Mouse (Mus musculus) intestine, embryonic 15.5 days (tissue): ENCODE measurements around the gene Camsap3. TPM values are rescaled to one million over a fixed set of nuclear protein-coding genes. Genes with fewer than 3 reads are reported as not detected.
"Not testable (repeated sequence)": the region's sequence is repeated elsewhere in the genome, so short reads cannot be mapped to it uniquely, and the experiment has no call there.

Experiments
- ATAC-seq: fragments of 200-750 bp; cut with Nextera tagmentation; 2 replicates; pipeline ENCODE4 v1.8.0; 2017; ENCODE audit warnings: moderate TSS enrichment, moderate library complexity
- H3K27ac ChIP-seq: fragments of 300-500 bp; sonication (generic); 2 replicates; pipeline ENCODE4 v1.5.1; 2015; ENCODE audit warnings: mild to moderate bottlenecking, inconsistent platforms
- H3K27me3 ChIP-seq: fragments of 300-500 bp; sonication (generic); replicated peaks from 2 replicates; pipeline ENCODE4 v1.6.1; 2015; ENCODE audit warnings: inconsistent platforms
- H3K36me3 ChIP-seq: fragments of 300-500 bp; sonication (generic); 2 replicates; pipeline ENCODE4 v1.6.1; 2015; ENCODE audit warnings: inconsistent platforms
- H3K4me1 ChIP-seq: fragments of 300-500 bp; sonication (generic); replicated peaks from 2 replicates; pipeline ENCODE4 v1.6.1; 2015; ENCODE audit warnings: inconsistent platforms
- H3K4me2 ChIP-seq: fragments of 300-500 bp; sonication (generic); replicated peaks from 2 replicates; pipeline ENCODE4 v1.6.1; 2015; ENCODE audit warnings: mild to moderate bottlenecking, inconsistent platforms
- H3K4me3 ChIP-seq: fragments of 300-500 bp; sonication (generic); replicated peaks from 2 replicates; pipeline ENCODE4 v1.5.1; 2015; ENCODE audit warnings: inconsistent platforms
- H3K9ac ChIP-seq: fragments of 300-500 bp; sonication (generic); 2 replicates; pipeline ENCODE4 v1.6.1; 2015; ENCODE audit warnings: inconsistent platforms
- H3K9me3 ChIP-seq: fragments of 300-500 bp; sonication (generic); 2 replicates; pipeline ENCODE4 v1.6.1; 2016; ENCODE audit warnings: inconsistent platforms
- WGBS: fragments of 180-500 bp; shearing (Covaris S2); methylation state at CpG from one replicate; pipeline ENCODE4 v1.1.7; 2015; 5-methylcytosine and 5-hydroxymethylcytosine counted together
- polyA plus RNA-seq: library from polyadenylated mRNA; unstranded; fragments of >200 nt; fragmentation: Nextera tagmentation; extraction: Ambion mirVana; gene quantifications from 2 replicates; pipeline ENCODE4 v1.2.1, GENCODE M21; 2015

Gene Camsap3
- polyA plus RNA-seq, 1 experiment from 2014 or later = 21.0 TPM

DNA sequence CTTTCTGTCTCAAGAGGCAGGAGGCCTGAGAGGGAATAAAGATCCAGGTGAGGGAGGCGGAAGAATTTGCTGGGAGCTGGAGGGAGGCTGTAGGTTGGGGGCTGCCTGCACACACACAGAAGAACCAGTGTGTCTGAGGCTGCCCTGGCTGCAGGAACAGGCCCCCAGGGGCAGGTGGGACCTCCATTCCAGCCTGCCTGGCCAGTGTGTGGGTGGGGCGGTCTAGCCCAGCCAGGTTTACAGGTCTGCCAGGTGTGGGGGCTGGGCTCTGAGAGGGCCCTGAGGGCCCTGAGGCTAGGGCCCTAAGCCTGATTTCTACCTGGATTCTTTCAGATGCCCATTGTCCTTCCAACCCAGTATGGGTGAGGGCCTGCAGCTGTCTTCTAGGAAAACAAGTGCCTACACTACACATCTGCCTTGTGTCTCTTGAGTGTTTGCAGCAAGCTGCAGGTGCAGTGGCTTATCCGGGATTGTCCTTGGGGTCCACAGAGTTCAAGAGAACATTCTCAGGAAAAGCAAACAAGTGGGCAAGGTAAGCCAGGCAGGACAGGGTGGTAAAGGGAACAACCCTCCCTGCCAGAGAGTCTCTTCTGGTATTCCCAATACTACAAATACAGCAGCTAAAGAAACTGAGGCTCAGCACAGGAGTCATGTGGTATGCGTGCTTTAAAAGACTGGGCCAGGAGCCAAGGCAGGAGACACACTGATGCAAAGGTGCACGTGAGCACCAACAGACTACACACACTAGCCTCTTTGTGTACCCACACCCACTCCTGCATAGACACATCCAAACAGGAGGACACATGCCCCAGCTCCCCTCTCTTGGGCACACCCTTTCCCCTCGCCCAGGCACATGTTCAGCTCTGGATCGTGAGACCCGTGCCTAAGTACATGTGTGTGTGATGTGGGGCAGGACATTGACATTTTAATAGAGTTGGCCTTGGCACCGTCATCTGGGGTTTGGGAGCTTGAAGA is 7.4 kb upstream of the Camsap3 start:
- Histone ChIP-seq H3K9ac (no peak overlapping the region), H3K4me2 (no peak overlapping the region), H3K27ac (peak overlapping the region; percentile 2), H3K4me3 (no peak overlapping the region), H3K4me1 (0 out of 2 replicates have a peak, but pooled peaks cover 4% of the 10 kb centered on the region), H3K27me3 (no peaks in the 10 kb centered on the region), H3K36me3 (no peaks in the 10 kb centered on the region), H3K9me3 (no peaks in the 10 kb centered on the region)
- ATAC-seq = peak; percentile 84
- WGBS = 64% methylated on average over 9 of the region's 9 CpGs

DNA sequence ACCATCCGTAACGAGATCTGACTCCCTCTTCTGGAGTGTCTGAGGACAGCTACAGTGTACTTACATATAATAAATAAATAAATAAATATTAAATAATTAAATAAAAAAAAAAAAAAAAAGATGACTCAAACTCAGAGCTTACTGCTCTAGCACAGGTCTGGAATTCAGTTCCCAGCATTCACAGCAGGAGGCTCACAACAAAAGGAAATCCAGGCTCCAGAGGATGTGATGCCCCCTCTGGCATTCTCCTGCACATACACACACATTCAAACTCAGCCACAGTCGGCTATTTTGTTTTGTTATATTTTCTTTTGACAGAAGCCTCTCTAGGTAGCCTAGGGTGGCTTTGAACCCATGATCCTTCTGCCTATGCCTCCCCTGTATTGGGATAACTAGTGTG is 5.1 kb upstream of the Camsap3 start:
- H3K4me3 ChIP-seq, H3K4me1 ChIP-seq, H3K9me3 ChIP-seq: not testable (repeated sequence)

DNA sequence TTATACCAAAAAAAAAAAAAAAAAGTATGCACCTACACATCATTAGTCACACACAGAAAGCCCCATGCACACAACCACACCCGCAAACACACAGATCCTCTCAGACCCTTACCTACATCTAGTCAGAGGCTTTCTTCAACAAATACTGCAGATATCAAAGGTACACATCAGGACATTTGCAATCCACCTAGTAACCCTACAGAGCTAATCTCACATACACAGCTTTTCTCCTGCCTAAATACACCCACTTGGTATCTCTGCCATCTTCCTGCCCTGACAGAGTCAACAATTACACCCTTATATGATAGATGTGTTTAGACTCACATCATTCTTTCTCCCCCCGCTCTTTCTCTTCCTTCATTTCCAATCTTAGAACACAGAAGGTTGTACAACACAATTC is 641 bp upstream of the Camsap3 start:
- Histone ChIP-seq H3K4me3 (no peak overlapping the region), H3K27me3 (no peaks in the 10 kb centered on the region), H3K4me1 (no peaks in the 10 kb centered on the region), H3K27ac (no peak overlapping the region), H3K9ac (no peak overlapping the region), H3K9me3 (no peaks in the 10 kb centered on the region), H3K36me3 (no peaks in the 10 kb centered on the region), H3K4me2 (no peak overlapping the region)
- no peak for ATAC-seq
- WGBS = 70% methylated on average over 2 of the region's 2 CpGs

More for the DNA sequence above, 5.1 kb upstream of the Camsap3 start:
- not testable (repeated sequence) for ATAC-seq, H3K27me3 ChIP-seq, H3K36me3 ChIP-seq, H3K9ac ChIP-seq, H3K27ac ChIP-seq, H3K4me2 ChIP-seq
- 94% methylated on average over 3 of the region's 3 CpGs for WGBS

DNA sequence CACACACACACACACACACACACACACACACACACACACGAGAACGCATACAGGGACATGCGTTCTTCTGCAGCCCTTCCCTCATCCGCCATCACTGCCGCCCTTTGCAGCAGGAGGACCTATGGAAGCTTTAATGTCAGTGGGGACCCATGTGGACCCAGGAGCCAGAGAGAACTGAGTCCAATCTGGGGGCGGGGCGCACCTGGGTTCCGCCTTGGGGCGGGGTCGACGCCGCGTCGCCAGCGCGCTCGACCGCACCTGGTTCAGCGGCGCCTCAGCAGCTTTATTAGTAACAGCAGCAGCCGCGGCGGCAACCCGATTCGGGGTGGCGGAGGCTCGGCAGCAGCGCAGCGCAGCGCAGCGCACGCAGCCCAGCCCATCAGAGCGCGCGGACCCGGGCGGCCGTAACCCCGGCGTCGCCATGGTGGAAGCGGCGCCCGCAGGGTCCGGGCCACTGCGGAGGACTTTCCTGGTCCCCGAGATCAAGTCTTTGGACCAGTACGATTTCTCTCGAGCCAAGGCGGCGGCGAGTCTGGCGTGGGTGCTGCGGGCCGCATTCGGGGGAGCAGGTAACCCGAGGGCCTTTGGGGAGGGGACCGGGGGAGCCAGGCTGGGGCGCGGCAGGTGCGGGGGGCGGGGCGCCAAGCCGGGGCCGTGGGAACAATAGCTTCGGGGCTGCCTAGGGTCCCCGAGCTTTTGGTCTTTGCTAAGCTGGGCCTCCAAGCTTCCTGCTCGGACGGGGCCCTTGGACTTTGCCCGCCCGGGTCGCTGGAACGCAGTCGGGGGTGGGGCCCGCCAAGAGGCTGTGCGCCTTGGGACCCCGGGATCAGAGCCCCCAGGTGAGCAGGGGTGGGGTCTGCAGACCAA is 531 bp downstream of the Camsap3 start:
- ATAC-seq = peak; percentile 90
- Histone ChIP-seq H3K4me3 (peak overlapping the region; percentile 68), H3K27me3 (no peaks in the 10 kb centered on the region), H3K4me2 (peak overlapping the region; percentile 86), H3K9ac (peak overlapping the region; percentile 76), H3K36me3 (no peaks in the 10 kb centered on the region), H3K4me1 (0 out of 2 replicates have a peak, but pooled peaks cover 2% of the 10 kb centered on the region), H3K27ac (peak overlapping the region; percentile 88), H3K9me3 (no peaks in the 10 kb centered on the region)
- under 1% methylated on average over 73 of the region's 77 CpGs for WGBS

DNA sequence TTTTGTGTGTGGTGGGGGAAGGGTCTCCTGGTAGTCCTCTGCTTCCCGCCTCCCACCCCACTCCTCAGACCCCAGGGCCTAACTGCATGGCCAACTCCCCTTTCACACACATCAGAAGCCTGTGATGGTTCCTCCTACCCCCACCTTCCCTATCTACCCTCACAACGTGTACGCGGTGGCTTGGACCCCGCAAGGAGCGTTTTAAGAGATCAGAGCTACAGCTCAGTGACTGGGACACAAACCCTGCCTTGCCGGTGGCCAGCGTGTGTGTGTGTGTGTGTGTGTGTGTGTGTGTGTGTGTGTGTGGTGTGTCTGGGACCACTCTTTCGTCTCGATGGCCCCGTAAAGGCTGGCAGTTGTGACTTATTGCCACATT is 1.2 kb downstream of the Camsap3 start:
- ATAC-seq = peak; percentile 68
- H3K4me1 ChIP-seq = 0 out of 2 replicates have a peak, but pooled peaks cover 5% of the 10 kb centered on the region
- H3K4me3 ChIP-seq = peak overlapping the region; percentile 68
- 8% methylated on average over 11 of the region's 11 CpGs for WGBS
- H3K4me2 ChIP-seq = peak overlapping the region; percentile 86
- peak overlapping the region; percentile 76 for H3K9ac ChIP-seq
- H3K27ac ChIP-seq = peak overlapping the region; percentile 88
- no peaks in the 10 kb centered on the region for H3K36me3 ChIP-seq
- no peaks in the 10 kb centered on the region for H3K27me3 ChIP-seq
- H3K9me3 ChIP-seq = no peaks in the 10 kb centered on the region

DNA sequence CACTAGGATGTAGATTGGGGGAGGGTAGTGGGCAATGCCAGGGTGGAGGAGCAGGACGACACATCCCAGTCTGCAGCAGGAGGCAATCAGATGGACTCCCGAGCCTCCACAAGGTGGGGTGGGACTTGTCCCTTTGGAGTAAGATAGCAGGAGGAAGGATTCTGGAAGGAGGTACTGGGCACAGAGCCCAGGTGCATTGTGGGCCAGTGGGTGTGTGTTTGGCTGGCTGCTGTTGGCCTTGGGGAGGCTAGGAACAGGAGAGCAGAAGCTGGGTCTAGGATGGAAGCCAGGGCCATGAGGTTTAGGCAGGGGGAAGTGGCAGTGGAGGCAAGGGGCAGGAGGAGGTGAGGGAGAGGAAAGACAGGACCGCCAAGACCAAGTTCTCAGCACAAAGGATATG is 6.4 kb downstream of the Camsap3 start:
- no peaks in the 10 kb centered on the region for H3K9me3 ChIP-seq
- ATAC-seq = 0 out of 2 replicates have a peak, but pooled peaks have one; percentile 9
- H3K9ac ChIP-seq = no peak overlapping the region
- WGBS = 45% methylated on average over 3 of the region's 3 CpGs
- H3K27me3 ChIP-seq = no peaks in the 10 kb centered on the region
- H3K4me2 ChIP-seq = no peak overlapping the region
- no peak overlapping the region for H3K27ac ChIP-seq
- H3K36me3 ChIP-seq = no peaks in the 10 kb centered on the region
- peaks cover 6% of the 10 kb centered on the region; the same call in 1 of the 2 replicates for H3K4me1 ChIP-seq
- H3K4me3 ChIP-seq = no peak overlapping the region

DNA sequence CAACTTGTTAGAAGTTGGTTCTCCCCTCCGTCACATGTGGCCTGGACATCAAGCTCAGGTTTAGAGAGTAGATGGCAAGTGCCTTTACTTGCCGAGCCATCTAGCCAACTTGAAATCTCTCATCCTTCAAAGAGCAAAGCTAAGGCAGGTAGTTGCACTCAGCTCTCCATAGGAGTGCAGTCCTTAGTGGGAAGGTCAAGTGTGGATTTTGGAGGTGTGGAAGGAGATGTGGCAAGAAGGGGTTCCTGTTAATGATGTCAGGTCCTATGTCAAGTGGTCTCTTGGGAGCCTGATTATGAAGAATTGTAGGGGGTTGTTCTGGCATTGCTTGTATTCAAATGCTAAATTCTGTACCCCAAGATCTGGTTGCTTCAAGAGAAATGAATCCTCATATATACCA is 7.4 kb downstream of the Camsap3 start:
- Histone ChIP-seq H3K4me1 (peaks cover 6% of the 10 kb centered on the region; the same call in 1 of the 2 replicates), H3K4me2 (no peak overlapping the region), H3K27ac (no peak overlapping the region), H3K9ac (no peak overlapping the region), H3K9me3 (no peaks in the 10 kb centered on the region), H3K36me3 (no peaks in the 10 kb centered on the region), H3K27me3 (no peaks in the 10 kb centered on the region), H3K4me3 (no peak overlapping the region)
- no peak for ATAC-seq
- WGBS = 77% methylated on average over 2 of the region's 2 CpGs

DNA sequence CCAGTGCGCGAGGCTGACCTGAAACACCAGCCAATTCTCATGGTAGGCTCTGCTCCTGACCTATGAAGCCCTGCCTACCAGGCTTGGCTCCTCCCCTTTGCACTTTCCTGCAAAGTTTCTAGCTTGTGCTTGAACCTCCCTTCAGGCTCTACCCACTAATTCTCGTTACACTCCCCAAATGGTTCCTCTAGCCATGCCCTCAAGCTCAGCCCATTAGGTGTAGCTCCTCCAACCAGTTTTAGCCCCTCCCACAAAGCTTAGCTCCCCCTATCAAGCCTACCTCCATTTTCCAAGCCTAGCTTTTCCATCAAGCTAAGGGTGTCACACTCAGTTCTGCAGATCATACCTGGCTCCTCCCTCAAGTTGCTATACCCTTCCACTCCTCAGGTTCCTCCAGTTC is 11.0 kb downstream of the Camsap3 start:
- WGBS = 63% methylated on average over 3 of the region's 3 CpGs
- Histone ChIP-seq H3K9ac (no peak overlapping the region), H3K9me3 (no peaks in the 10 kb centered on the region), H3K4me3 (no peak overlapping the region), H3K36me3 (no peaks in the 10 kb centered on the region), H3K4me1 (peaks cover 3% of the 10 kb centered on the region; the same call in 1 of the 2 replicates), H3K27me3 (no peaks in the 10 kb centered on the region), H3K27ac (no peak overlapping the region), H3K4me2 (no peak overlapping the region)
- no peak for ATAC-seq

DNA sequence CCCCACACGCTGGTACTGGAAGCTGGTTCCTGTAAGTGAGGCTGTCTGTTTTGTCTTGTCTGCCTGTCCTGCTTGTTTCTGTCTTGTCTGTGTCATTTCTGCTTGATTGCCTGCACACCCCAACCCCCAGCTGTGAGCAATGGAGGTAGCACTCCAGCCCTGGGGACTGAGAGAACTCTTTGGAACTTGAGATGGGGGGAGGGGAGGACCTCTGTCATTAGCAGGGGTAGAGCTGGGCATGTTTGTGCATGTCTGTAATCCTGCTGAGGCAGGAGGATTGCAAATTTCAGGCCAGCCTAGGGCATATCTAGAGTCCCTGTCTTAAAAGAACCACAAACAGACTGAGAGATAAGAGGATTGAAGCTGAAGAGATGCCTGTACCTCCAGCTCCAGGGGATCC is 12.1 kb downstream of the Camsap3 start:
- Histone ChIP-seq H3K27me3 (no peaks in the 10 kb centered on the region), H3K9ac (no peak overlapping the region), H3K27ac (no peak overlapping the region), H3K9me3 (no peaks in the 10 kb centered on the region), H3K4me1 (no peaks in the 10 kb centered on the region), H3K4me2 (no peak overlapping the region), H3K36me3 (0 out of 2 replicates have a peak, but pooled peaks cover 3% of the 10 kb centered on the region), H3K4me3 (no peak overlapping the region)
- ATAC-seq = no peak
- 56% methylated on average over 1 of the region's 1 CpGs for WGBS

DNA sequence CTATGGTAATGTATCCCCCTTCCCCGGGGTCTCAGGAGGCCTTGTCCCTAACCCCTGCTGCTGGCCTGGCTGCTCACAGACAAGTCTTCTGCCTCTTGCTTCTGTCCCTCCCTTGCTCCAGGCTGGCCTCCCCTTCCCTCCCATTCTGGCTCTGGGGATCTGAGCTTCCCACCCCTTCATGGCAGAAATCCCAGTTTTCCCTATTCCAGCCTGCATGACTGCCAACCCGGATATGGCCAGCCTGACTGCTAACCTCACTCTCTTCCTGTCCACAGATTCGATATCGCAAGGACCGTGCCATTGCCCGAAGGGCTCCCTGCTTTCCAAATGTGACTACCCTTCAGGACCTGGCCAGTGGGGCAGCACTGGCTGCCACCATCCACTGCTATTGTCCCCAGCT is 13.3 kb downstream of the Camsap3 start:
- no peak overlapping the region for H3K27ac ChIP-seq
- no peaks in the 10 kb centered on the region for H3K9me3 ChIP-seq
- H3K36me3 ChIP-seq = peaks cover 3% of the 10 kb centered on the region; the same call in 1 of the 2 replicates
- H3K4me3 ChIP-seq = no peak overlapping the region
- H3K4me2 ChIP-seq = no peak overlapping the region
- H3K4me1 ChIP-seq = no peaks in the 10 kb centered on the region
- no peaks in the 10 kb centered on the region for H3K27me3 ChIP-seq
- no peak for ATAC-seq
- no peak overlapping the region for H3K9ac ChIP-seq
- 92% methylated on average over 6 of the region's 6 CpGs for WGBS

DNA sequence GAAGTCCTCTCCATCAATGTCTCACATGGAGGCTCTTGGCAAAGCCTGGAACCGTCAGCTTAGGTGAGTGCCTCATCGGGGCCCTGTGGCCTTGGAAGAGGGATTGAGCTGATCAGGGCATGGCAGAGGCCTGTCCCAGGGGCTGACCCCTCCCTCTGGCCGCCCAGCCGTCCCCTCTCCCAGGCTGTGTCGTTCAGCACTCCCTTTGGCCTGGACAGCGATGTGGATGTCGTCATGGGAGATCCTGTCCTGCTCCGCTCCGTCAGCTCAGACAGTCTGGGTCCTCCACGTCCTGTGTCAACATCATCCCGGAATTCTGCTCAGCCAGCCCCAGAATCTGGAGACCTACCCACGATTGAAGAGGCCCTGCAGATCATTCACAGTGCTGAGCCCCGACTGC is 16.3 kb downstream of the Camsap3 start:
- 0 out of 2 replicates have a peak, but pooled peaks have one; percentile 7 for ATAC-seq
- 69% methylated on average over 13 of the region's 13 CpGs for WGBS
- peaks cover 14% of the 10 kb centered on the region for H3K36me3 ChIP-seq

DNA sequence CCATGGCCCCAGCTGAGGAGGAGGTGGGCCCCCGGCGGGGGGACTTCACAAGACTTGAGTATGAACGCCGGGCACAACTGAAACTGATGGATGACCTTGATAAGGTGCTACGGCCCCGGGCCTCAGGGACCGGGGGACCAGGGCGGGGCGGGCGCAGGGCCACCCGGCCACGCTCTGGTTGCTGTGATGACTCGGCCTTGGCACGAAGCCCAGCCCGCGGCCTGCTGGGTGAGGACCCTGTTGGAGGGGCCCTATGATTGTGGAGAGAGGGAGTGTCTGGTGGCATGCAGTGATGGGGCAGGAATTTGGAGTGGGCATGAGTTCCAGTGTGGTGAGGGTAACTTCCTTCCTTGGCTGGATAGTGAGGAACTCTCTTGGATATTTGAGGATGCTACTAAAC is 19.5 kb downstream of the Camsap3 start:
- no peaks in the 10 kb centered on the region for H3K9me3 ChIP-seq
- H3K4me3 ChIP-seq = no peak overlapping the region
- peaks cover 42% of the 10 kb centered on the region for H3K36me3 ChIP-seq
- 61% methylated on average over 16 of the region's 16 CpGs for WGBS
- no peak overlapping the region for H3K27ac ChIP-seq
- H3K27me3 ChIP-seq = no peaks in the 10 kb centered on the region
- no peak overlapping the region for H3K4me2 ChIP-seq
- 0 out of 2 replicates have a peak, but pooled peaks have one; percentile 21 for ATAC-seq
- peaks cover 5% of the 10 kb centered on the region; the same call in 1 of the 2 replicates for H3K4me1 ChIP-seq
- no peak overlapping the region for H3K9ac ChIP-seq

More for the DNA sequence above, 16.3 kb downstream of the Camsap3 start:
- H3K4me2 ChIP-seq = no peak overlapping the region
- H3K4me3 ChIP-seq = no peak overlapping the region
- H3K4me1 ChIP-seq = peaks cover 5% of the 10 kb centered on the region; the same call in 1 of the 2 replicates
- H3K27me3 ChIP-seq = no peaks in the 10 kb centered on the region
- no peaks in the 10 kb centered on the region for H3K9me3 ChIP-seq
- no peak overlapping the region for H3K27ac ChIP-seq
- H3K9ac ChIP-seq = no peak overlapping the region
